Mouse (Mus musculus): ENCODE results near the gene Sf3a1.
"Not testable (repeated sequence)": the region's sequence is repeated elsewhere in the genome, so short reads cannot be mapped to it uniquely, and the experiment has no call there.

Sf3a1 gene

DNA sequence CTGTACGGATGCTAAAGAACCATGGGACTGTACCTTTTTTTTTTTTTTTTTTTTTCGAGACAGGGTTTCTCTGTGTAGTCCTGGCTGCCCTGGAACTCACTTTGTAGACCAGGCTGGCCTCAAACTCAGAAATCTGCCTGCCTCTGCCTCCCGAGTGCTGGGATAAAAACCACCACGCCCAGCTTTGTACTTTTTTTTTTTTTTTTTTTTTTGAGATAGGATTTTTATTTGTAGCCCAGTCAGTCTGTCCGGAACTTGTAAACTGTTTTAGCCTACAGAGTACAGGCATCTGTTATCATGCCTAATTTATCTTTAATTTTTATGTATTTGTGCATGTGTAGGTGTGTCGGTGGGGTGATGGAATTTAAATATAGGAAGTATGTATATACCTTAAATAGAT lies 25.3 kb downstream of the Sf3a1 start:
- not testable (repeated sequence) for DNase-seq (ENCODE audit: low spot score)

DNA sequence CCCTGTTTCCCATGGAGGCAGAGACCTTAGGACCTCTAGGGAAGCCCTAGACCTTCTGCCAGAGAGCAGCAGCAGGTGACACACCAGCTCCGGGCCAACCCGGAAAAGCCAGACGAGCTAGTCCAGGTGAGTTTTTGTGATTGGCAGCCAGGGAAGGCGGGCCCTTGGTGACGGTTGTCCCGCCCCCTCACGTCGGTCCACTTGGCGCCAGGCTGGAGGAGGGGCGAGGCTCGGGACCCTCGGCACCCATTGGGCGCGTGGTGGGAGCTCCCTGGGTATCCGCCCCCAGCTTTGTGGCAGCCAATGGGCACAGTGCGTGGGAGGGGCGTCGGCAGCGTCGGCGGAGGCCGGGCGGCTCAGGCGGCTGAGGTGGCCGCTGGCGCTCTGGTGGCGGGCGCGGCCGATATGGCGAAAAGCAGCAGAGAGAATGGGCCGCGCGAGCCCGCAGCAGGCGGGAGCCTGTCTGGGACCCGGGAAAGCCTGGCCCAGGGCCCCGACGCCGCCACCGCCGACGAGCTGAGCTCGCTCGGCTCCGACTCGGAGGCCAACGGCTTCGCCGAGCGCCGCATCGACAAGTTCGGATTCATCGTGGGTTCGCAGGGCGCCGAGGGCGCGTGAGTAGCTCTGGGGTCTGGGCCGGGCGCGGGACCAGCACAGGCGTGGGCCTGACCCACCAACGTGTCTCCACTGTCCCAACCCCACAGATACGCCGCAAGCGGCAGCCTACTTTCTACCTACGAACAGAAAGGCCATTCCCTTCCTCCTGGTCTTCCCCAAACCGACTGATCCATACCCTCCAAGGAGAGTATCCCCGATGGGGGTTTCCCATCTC lies 26.6 kb downstream of the Sf3a1 start, which contains the start of gene Tbc1d10a:
Gene Tbc1d10a, plus strand, starts transcription at position 304 of the 832 bp plus-strand sequence.
- DNase-seq (ENCODE audit: low spot score) = peak; percentile 98

GRCm38 (mm10) chr11:4187318-4187700 lies 27.2 kb downstream of the Sf3a1 start:
- DNase-seq (ENCODE audit: low spot score) = no peak

DNA sequence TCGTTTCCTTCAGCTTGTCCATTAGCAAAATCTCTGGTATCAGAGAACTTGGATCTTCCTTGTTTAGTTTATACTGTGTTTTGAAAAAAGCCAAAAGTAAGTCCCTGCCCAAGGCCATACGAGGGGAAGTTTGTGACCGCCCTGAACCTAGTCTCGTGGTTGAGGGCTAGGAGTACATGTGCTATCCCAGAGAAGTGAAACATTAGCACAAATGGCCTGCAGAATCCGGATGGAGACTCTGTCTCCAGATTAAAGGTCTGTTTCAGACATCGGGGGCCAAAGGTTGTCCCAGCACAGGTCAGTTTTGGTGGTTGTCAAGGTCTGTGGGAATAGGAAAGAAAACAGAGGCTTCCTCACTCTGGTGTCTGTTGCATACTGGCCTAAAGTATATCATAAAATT lies 29.0 kb downstream of the Sf3a1 start:
- DNase-seq (ENCODE audit: low spot score) = no peak

- DNase-seq (ENCODE audit: low spot score) = no peak
Measured at GRCm38 (mm10) chr11:4190677-4191076, 30.5 kb downstream of the Sf3a1 start.

DNA sequence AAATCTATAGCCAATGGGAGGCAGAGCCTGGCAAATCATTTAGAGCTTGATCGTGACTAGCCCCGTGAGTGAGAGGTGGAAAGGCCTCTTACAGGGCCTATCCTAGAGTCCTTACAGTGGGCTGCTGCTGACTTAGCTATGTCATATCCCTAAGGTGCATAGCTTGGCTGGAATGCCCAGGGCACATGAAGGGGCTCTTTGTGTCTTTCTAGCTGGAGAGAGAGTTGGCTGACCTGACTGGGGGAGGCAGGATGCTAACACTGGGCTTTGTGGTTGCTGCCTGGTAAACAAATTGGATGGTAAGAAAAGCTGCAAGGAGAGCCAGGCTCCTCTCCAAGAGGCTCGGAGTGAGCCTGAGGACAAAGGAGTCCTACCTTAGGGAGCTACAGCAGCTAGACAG lies 32.6 kb downstream of the Sf3a1 start:
- no peak for DNase-seq (ENCODE audit: low spot score)

DNA sequence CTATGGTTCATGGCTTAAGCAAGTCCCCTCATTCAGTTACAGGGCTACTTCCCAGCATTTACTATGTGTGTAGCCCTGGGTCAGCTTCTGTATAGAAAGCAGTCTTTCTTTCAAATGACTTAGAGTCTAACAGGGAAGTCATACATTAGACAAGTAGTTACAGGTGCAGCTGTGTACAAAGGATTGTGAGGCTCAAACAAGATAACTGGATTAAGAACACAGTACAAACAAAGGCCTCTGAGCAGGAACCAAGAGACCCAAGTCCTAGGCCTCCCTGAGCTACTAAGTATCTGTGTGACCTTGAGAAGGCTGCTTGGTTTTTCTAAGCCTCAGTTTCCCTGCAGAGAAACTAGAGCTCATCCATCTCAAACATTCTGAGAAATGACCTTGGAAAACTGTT lies 33.3 kb downstream of the Sf3a1 start:
- DNase-seq (ENCODE audit: low spot score) = no peak

- DNase-seq (ENCODE audit: low spot score) = no peak
Measured at GRCm38 (mm10) chr11:4195597-4196031, 35.5 kb downstream of the Sf3a1 start.

- DNase-seq (ENCODE audit: low spot score) = no peak
Measured at GRCm38 (mm10) chr11:4196636-4197035, 36.5 kb downstream of the Sf3a1 start.

- DNase-seq (ENCODE audit: low spot score) = no peak
Measured at GRCm38 (mm10) chr11:4197691-4198090, 37.5 kb downstream of the Sf3a1 start.

- DNase-seq (ENCODE audit: low spot score) = no peak
Measured at GRCm38 (mm10) chr11:4201981-4202700, 42.0 kb downstream of the Sf3a1 start.

DNA sequence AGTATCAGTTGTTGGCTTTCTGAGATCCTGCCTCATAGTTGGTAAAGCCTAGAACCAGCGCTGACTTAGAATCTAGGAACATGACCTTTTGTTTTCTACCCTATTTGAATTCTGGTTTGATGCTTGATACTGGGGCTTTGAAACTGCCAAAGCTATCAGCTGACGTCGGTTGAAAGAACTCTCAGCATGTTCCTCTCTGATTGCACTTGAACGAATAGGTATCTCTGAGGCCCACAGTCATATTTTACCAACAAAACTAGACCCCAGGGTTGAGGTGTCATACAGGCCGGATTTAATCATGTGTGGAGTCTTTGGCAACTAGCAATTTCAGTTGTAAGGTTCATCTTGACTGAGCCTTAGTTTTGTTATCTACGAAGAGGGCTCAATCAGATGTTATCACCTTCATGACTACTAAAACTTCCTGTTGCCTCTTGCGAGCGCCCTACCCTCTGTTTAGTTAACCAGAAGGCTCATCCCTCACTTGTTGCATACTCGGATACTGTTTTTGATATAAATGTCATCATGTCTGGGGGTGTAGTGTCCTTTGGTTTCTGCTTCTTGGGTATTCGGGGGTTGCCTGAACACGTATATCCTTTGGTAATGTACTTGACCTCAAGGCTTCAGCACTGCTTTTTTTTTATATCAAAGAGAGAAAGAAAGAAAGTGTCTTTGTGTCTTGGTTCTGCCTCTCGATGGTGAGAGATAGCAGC lies 43.0 kb downstream of the Sf3a1 start:
- DNase-seq (ENCODE audit: low spot score) = no peak

DNA sequence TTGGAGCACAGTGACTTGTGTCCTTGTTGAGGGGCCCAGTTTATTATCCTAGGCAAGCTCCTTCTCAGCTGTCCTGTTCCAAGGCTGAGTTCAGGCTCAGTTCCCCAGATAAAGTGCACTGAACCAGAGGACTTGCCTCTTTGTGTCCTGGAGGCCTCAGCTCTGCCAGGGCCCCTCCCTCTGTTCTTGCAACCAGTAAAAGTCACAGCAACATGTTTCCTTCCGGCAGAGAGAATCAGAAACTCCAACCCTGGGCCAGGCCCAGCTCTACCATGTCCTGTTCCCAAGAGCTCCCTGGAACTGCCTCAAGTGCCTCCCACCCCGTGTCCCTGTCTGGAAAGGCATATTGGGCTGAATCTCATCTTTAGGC lies 43.5 kb downstream of the Sf3a1 start:
- no peak for DNase-seq (ENCODE audit: low spot score)

- DNase-seq (ENCODE audit: low spot score) = no peak
Measured at GRCm38 (mm10) chr11:4205097-4205655, 45.0 kb downstream of the Sf3a1 start.

GRCm38 (mm10) chr11:4205951-4206350 lies 45.8 kb downstream of the Sf3a1 start:
- no peak for DNase-seq (ENCODE audit: low spot score)

- no peak for DNase-seq (ENCODE audit: low spot score)
Measured at GRCm38 (mm10) chr11:4206563-4206962, 46.4 kb downstream of the Sf3a1 start.

DNA sequence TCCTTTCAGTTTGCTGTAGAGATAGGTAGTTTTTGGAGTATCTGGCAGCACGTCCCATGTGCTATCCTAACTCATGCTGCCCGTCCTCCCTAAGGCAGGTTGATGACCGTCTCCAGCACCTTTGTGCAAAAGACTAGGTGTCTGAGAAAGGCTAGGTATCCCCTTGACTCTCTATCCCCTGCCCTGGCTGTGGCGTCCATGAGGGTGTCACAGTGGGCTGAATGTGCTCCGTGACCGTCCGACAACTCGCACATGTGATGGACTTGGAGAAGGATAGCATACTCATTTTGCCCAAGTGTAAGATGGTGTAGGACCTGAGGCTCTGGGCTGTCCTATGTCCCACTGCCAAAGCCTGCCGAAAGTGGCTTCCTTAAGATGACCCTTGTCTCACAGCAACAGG lies 47.5 kb downstream of the Sf3a1 start:
- DNase-seq (ENCODE audit: low spot score) = no peak

GRCm38 (mm10) chr11:4209556-4209955 lies 49.4 kb downstream of the Sf3a1 start:
- no peak for DNase-seq (ENCODE audit: low spot score)

GRCm38 (mm10) chr11:4210786-4211185 lies 50.6 kb downstream of the Sf3a1 start:
- no peak for DNase-seq (ENCODE audit: low spot score)

GRCm38 (mm10) chr11:4213107-4213506 lies 53.0 kb downstream of the Sf3a1 start:
- no peak for DNase-seq (ENCODE audit: low spot score)

GRCm38 (mm10) chr11:4214572-4214971 lies 54.4 kb downstream of the Sf3a1 start:
- no peak for DNase-seq (ENCODE audit: low spot score)

DNA sequence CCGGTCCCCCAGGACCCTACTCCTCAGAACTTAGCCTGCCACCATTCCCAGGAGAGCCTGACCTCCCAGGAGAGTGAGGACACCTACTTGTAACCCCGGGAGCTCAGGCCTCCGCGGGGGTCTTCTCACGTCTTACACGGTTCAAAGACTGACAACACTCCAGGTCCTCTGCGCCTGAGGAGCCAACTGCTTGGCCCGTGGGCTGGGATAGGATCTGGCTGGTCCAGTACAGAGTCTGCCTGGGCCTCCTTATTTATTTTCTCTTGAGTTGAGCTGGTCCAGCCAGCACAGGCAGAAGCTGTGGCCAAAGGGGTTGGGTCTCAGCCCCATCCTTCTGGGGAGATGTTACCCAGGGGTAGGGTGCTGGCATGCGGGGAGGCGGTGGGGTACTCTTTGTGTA lies 54.9 kb downstream of the Sf3a1 start:
- DNase-seq (ENCODE audit: low spot score) = no peak
